Mouse (Mus musculus) forebrain, embryonic 15.5 days (tissue): ENCODE measurements at regions not wholly inside any gene's neighbourhood (a gene's known extent, or its start where the extent isn't known, plus 50 kb on each side); places are given as distances from the start of the nearest gene placed in this dataset.

Experiments
- ATAC-seq: fragments of 200-750 bp; cut with Nextera tagmentation; replicated peaks from 2 replicates; pipeline ENCODE4 v1.8.0; 2017; ENCODE audit warnings: mild to moderate bottlenecking, moderate TSS enrichment, moderate library complexity
- H3K27ac ChIP-seq: fragments of 300-500 bp; sonication (generic); replicated peaks from 2 replicates; pipeline ENCODE4 v1.5.1; 2015; ENCODE audit warnings: mild to moderate bottlenecking, inconsistent platforms
- H3K27me3 ChIP-seq: fragments of 300-500 bp; sonication (generic); 2 replicates; pipeline ENCODE4 v1.6.1; 2015; ENCODE audit warnings: inconsistent platforms
- H3K36me3 ChIP-seq: fragments of 300-500 bp; sonication (generic); 2 replicates; pipeline ENCODE4 v1.6.1; 2015; ENCODE audit warnings: mild to moderate bottlenecking, inconsistent platforms
- H3K4me1 ChIP-seq: fragments of 300-500 bp; sonication (generic); 2 replicates; pipeline ENCODE4 v1.6.1; 2015; ENCODE audit warnings: inconsistent platforms
- H3K4me2 ChIP-seq: fragments of 300-500 bp; sonication (generic); replicated peaks from 2 replicates; pipeline ENCODE4 v1.6.1; 2015; ENCODE audit warnings: mild to moderate bottlenecking, inconsistent platforms
- H3K4me3 ChIP-seq: fragments of 300-500 bp; sonication (generic); 2 replicates; pipeline ENCODE4 v1.5.1; 2015; ENCODE audit warnings: mild to moderate bottlenecking, inconsistent platforms
- H3K9ac ChIP-seq: fragments of 300-500 bp; sonication (generic); replicated peaks from 2 replicates; pipeline ENCODE4 v1.6.1; 2015; ENCODE audit warnings: mild to moderate bottlenecking, inconsistent platforms
- H3K9me3 ChIP-seq: fragments of 300-500 bp; sonication (generic); 2 replicates; pipeline ENCODE4 v1.6.1; 2016; ENCODE audit warnings: inconsistent platforms
- WGBS: fragments of 180-500 bp; shearing (Covaris S2); methylation state at CpG from one replicate; pipeline ENCODE4 v1.1.7; 2015; ENCODE audit warnings: mixed read lengths; 5-methylcytosine and 5-hydroxymethylcytosine counted together

GRCm38 (mm10) chr16:58349354-58349753, 58.9 kb upstream of the Dcbld2 start:
- no peak overlapping the region for H3K4me2 ChIP-seq
- no peak for ATAC-seq
- WGBS, result 49% methylated on average over 5 of the region's 5 CpGs

GRCm38 (mm10) chr16:58349802-58350201, 58.4 kb upstream of the Dcbld2 start:
- ATAC-seq, result no peak
- no peak overlapping the region for H3K9ac ChIP-seq
- H3K4me1 ChIP-seq, result no peaks in the 10 kb centered on the region
- no peak overlapping the region for H3K4me2 ChIP-seq
- H3K27me3 ChIP-seq, result no peaks in the 10 kb centered on the region
- no peak overlapping the region for H3K4me3 ChIP-seq
- no peak overlapping the region for H3K27ac ChIP-seq
- WGBS, result 70% methylated on average over 2 of the region's 2 CpGs
- H3K36me3 ChIP-seq, result no peaks in the 10 kb centered on the region
- H3K9me3 ChIP-seq, result no peaks in the 10 kb centered on the region

More at GRCm38 (mm10) chr16:58349354-58349753, 58.9 kb upstream of the Dcbld2 start:
- H3K4me3 ChIP-seq, result no peak overlapping the region
- no peaks in the 10 kb centered on the region for H3K27me3 ChIP-seq
- no peaks in the 10 kb centered on the region for H3K36me3 ChIP-seq
- no peak overlapping the region for H3K27ac ChIP-seq
- no peak overlapping the region for H3K9ac ChIP-seq
- no peaks in the 10 kb centered on the region for H3K9me3 ChIP-seq
- no peaks in the 10 kb centered on the region for H3K4me1 ChIP-seq

GRCm38 (mm10) chr16:58352156-58352555, 56.1 kb upstream of the Dcbld2 start:
- H3K27ac ChIP-seq, result no peak overlapping the region
- H3K9me3 ChIP-seq, result no peaks in the 10 kb centered on the region
- H3K27me3 ChIP-seq, result no peaks in the 10 kb centered on the region
- H3K4me3 ChIP-seq, result no peak overlapping the region
- 92% methylated on average over 3 of the region's 3 CpGs for whole genome bisulfite sequencing
- no peak overlapping the region for H3K4me2 ChIP-seq
- no peaks in the 10 kb centered on the region for H3K4me1 ChIP-seq
- ATAC-seq, result no peak
- H3K36me3 ChIP-seq, result no peaks in the 10 kb centered on the region
- no peak overlapping the region for H3K9ac ChIP-seq

- WGBS, result 57% methylated on average over 6 of the region's 6 CpGs
- no peak for ATAC-seq
Observed at GRCm38 (mm10) chr16:58354551-58354950, 53.7 kb upstream of the Dcbld2 start.

More at GRCm38 (mm10) chr16:58354551-58354950, 53.7 kb upstream of the Dcbld2 start:
- Histone ChIP-seq H3K27ac (no peak overlapping the region), H3K36me3 (no peaks in the 10 kb centered on the region), H3K9ac (no peak overlapping the region), H3K4me1 (no peaks in the 10 kb centered on the region), H3K27me3 (no peaks in the 10 kb centered on the region), H3K9me3 (no peaks in the 10 kb centered on the region), H3K4me3 (no peak overlapping the region), H3K4me2 (no peak overlapping the region)
